Mouse (Mus musculus): Measurements from ENCODE around the gene Pex16. TPM values are rescaled to one million over a fixed set of nuclear protein-coding genes. Genes with fewer than 3 reads are reported as not detected.

The Pex16 gene
- polyA plus RNA-seq, 1 experiment = 15.4 TPM

DNA sequence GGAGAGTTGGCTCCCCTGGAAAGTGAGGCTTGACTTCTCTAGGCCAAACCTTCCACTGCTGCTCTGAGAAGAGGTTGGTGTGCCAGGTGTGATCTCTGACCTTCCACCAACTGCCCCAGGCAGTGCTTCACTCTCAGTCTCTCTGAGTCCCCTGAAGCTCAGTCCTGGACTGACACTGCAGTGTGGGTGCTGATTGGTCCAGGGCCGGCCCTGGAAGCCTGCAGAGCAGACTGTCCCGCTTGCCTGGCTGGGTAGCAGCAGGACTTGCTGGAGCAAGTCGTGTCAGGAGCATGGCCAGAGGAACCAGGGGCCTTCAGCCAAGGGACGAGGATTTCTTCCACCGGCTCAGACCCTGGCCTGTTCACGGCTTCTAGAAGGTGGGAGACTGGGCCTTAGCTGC lies 30.3 kb downstream of the Pex16 start:
- H3K4me1 ChIP-seq (ENCODE audit: control insufficient read depth, insufficient read depth, low read length) = no peaks in the 10 kb centered on the region
- 89% methylated on average over 6 of the region's 6 CpGs for WGBS
- no peak for TF ChIP-seq CTCF (IDR thresholded peaks at IDR 0.05; ENCODE audit: control insufficient read depth, insufficient read depth, low read length)
- no peak for TF ChIP-seq POLR2A (IDR thresholded peaks at IDR 0.05; ENCODE audit: borderline replicate concordance, control insufficient read depth, low read depth, low read length)
- H3K4me3 ChIP-seq (replicated peaks; ENCODE audit: control insufficient read depth, low read depth, low read length) = no peak overlapping the region
- H3K27ac ChIP-seq (ENCODE audit: control insufficient read depth, insufficient read depth, low read depth, low read length, poor library complexity) = no peak overlapping the region

DNA sequence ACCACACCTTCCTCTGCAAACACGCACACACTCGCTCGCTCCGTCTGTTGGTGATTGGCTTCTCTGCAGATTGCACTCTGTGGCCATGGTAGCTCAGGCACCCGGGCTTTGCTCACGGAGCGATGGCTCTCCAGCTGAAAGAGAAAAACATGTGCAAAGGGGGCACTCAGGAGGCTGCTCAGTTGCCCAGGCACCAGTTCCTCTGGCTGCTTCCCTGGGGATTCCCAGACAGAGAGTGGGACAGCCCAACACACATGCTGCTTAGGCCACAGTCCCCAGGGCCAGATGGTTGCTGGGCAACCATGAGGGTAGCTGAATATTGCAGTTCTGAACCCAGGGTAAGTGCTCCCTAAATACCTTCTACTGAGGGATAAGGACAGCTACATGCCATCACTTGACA lies 31.2 kb downstream of the Pex16 start:
- TF ChIP-seq CTCF (IDR thresholded peaks at IDR 0.05; ENCODE audit: control insufficient read depth, insufficient read depth, low read length) (no peak), POLR2A (IDR thresholded peaks at IDR 0.05; ENCODE audit: borderline replicate concordance, control insufficient read depth, low read depth, low read length) (no peak)
- WGBS = 91% methylated on average over 7 of the region's 7 CpGs

DNA sequence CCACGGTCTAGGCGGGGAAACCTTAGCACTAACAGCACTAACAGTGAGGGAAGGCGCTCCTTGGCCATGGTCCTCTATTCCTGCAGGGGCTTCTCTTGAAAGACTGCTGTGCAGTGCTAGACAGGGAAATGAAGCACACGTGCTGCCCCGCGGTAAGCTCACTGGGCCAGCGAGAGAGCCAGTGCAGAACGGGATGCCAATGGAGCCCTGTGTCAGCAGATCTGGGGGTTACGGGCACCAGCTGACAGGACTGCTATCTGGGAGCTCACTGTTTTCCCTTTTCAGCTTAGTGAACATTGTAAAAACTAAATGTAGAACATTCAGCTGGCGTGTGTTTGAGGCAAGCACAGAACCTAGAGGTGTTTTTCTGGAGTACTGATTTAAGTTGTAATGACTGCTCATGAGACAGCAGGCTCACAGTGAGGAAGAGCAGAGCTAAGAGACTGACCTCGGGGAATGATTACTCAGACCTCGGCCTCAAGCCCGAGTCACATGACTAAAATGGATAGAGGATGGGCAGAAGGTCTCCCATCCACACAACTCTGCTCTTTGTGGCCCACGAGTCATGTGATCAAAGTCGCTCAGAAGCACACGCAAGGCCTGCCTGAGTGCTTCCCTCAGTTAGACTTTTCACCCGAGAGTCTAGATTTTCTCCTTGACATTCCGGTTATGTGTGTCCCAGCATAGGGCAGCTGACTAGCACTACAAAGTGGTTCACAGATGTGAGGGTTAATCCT lies 34.0 kb downstream of the Pex16 start:
- H3K4me1 ChIP-seq (ENCODE audit: control insufficient read depth, insufficient read depth, low read length) = no peaks in the 10 kb centered on the region
- TF ChIP-seq CTCF (IDR thresholded peaks at IDR 0.05; ENCODE audit: control insufficient read depth, insufficient read depth, low read length) (no peak), POLR2A (IDR thresholded peaks at IDR 0.05; ENCODE audit: borderline replicate concordance, control insufficient read depth, low read depth, low read length) (no peak)
- WGBS = 85% methylated on average over 18 of the region's 18 CpGs
- no peak overlapping the region for H3K4me3 ChIP-seq (replicated peaks; ENCODE audit: control insufficient read depth, low read depth, low read length)
- H3K27ac ChIP-seq (ENCODE audit: control insufficient read depth, insufficient read depth, low read depth, low read length, poor library complexity) = no peak overlapping the region

More for the DNA sequence above, 31.2 kb downstream of the Pex16 start:
- Histone ChIP-seq H3K4me3 (replicated peaks; ENCODE audit: control insufficient read depth, low read depth, low read length) (no peak overlapping the region), H3K4me1 (ENCODE audit: control insufficient read depth, insufficient read depth, low read length) (no peaks in the 10 kb centered on the region), H3K27ac (ENCODE audit: control insufficient read depth, insufficient read depth, low read depth, low read length, poor library complexity) (no peak overlapping the region)

DNA sequence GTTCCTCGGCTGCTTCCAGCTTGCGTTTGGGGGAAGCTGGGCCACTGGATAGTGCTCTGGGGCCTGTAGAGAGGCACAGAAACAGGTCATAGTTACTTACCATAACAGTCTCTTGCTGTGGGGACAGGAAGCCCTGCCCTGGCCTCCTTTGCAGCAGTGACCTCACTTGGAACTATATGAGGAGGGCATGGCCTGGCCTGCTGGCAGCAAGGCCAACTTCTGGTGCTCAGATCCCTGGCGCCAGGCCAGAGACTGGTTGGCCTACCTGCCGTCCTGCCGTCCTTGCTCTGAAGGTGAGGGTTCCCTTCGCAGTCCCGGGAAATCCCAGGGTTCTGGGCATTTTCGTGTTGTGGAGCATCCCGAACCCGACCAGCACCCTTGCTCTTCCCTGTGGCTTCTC lies 37.2 kb downstream of the Pex16 start:
- TF ChIP-seq POLR2A (IDR thresholded peaks at IDR 0.05; ENCODE audit: borderline replicate concordance, control insufficient read depth, low read depth, low read length) = no peak
- no peak for TF ChIP-seq CTCF (IDR thresholded peaks at IDR 0.05; ENCODE audit: control insufficient read depth, insufficient read depth, low read length)
- H3K27ac ChIP-seq (ENCODE audit: control insufficient read depth, insufficient read depth, low read depth, low read length, poor library complexity) = no peak overlapping the region
- 90% methylated on average over 10 of the region's 10 CpGs for WGBS
- H3K4me1 ChIP-seq (ENCODE audit: control insufficient read depth, insufficient read depth, low read length) = no peaks in the 10 kb centered on the region
- H3K4me3 ChIP-seq (replicated peaks; ENCODE audit: control insufficient read depth, low read depth, low read length) = no peak overlapping the region

DNA sequence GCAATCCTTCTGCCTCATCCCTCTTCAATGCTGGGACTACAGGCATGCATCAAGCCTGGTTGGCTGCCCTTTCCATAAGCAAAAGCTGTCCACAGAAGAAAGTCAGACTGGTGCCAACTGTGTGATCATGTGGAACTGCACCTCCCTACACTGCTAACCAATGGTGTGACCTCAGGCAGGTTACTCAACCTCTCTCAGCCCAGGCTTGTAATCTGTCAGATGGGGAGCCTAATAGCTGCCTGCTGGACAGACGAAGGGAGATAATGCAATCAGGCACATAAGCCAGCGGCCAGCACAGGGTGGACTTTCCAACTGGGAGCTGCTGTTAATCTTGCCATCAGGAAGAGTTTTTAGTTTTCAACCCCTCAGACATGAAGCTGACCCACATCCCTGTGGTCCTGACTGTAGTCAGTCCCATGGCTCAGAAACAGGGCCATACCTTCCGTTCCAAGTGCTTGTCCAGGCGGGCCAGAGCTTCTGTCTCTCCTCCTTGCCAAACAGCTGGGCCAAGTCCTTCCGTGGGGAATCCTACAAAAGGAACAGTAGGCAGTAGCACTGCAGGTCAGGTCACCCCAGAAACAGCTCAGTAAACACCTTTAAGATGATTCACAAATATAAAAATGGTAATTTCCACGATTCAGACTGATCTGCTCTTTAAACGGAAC lies 47.4 kb downstream of the Pex16 start:
- TF ChIP-seq POLR2A (IDR thresholded peaks at IDR 0.05; ENCODE audit: borderline replicate concordance, control insufficient read depth, low read depth, low read length) (no peak), CTCF (IDR thresholded peaks at IDR 0.05; ENCODE audit: control insufficient read depth, insufficient read depth, low read length) (no peak)
- Histone ChIP-seq H3K27ac (ENCODE audit: control insufficient read depth, insufficient read depth, low read depth, low read length, poor library complexity) (no peak overlapping the region), H3K4me1 (ENCODE audit: control insufficient read depth, insufficient read depth, low read length) (no peaks in the 10 kb centered on the region; the same call in 1 of the 2 replicates), H3K4me3 (replicated peaks; ENCODE audit: control insufficient read depth, low read depth, low read length) (no peak overlapping the region)
- 74% methylated on average over 7 of the region's 7 CpGs for WGBS

DNA sequence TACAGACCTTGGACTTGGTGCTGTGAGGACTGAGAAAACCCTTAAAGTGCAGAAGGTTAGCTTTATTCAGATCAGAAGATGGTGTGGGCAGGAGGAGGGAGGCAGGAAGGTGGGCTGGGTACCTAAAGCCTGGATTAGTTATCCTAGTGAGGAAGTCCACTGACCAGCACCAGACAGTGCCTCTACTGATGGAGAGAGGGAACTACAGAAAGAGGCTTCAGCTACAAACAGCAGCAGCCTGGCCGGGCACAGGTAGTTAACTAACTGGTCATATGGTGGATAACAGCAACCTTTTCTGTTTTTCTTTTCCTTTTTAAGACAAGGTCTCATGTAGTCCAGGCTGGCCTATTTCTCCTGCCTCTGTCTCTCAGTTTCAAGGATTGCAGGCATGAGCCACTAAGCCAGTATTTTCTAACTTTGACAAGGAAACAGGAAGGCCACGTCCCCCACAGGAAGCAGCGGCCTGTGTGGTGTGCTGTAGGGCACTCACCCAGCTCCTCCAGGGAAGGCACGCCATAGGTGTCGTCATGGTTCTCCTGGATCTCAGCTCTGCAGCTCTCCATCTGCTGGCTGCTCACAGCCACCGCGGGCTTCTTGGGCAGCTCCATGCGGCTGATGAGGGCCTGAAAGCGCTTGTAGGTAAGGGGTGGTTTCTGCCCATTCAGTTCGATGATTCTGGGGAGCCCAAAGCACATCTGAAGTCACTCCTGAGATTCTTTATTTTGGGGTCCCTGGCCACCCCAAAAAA lies 48.1 kb downstream of the Pex16 start:
- WGBS = 17% methylated on average over 10 of the region's 10 CpGs
- Histone ChIP-seq H3K27ac (ENCODE audit: control insufficient read depth, insufficient read depth, low read depth, low read length, poor library complexity) (no peak overlapping the region; the same call in 1 of the 2 replicates), H3K4me3 (replicated peaks; ENCODE audit: control insufficient read depth, low read depth, low read length) (no peak overlapping the region), H3K4me1 (ENCODE audit: control insufficient read depth, insufficient read depth, low read length) (no peaks in the 10 kb centered on the region; the same call in 1 of the 2 replicates)
- TF ChIP-seq POLR2A (IDR thresholded peaks at IDR 0.05; ENCODE audit: borderline replicate concordance, control insufficient read depth, low read depth, low read length) (no peak), CTCF (IDR thresholded peaks at IDR 0.05; ENCODE audit: control insufficient read depth, insufficient read depth, low read length) (peak; percentile 32; the same call in 1 of the 2 replicates)

DNA sequence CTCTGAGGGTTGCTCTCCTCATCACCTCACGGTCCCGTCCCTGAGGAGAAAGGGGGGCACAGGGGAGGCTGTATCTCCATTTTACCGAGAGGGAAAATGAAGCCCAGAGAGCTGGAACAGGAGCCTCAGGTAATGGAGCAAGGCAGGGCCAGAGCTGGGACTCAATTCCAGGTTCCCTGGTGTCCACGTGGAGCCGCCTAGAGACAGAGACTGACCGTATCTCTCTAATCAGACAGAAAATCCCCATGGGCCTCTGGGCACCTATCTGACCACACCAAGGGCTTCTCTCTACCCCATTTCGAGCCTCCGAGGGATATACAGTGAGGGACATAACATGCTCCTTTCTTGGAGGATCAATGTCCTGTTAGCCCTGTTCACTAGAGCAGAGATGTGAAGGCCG lies 48.7 kb downstream of the Pex16 start:
- Histone ChIP-seq H3K4me1 (ENCODE audit: control insufficient read depth, insufficient read depth, low read length) (no peaks in the 10 kb centered on the region; the same call in 1 of the 2 replicates), H3K27ac (ENCODE audit: control insufficient read depth, insufficient read depth, low read depth, low read length, poor library complexity) (no peak overlapping the region), H3K4me3 (replicated peaks; ENCODE audit: control insufficient read depth, low read depth, low read length) (no peak overlapping the region)
- TF ChIP-seq POLR2A (IDR thresholded peaks at IDR 0.05; ENCODE audit: borderline replicate concordance, control insufficient read depth, low read depth, low read length) (no peak), CTCF (IDR thresholded peaks at IDR 0.05; ENCODE audit: control insufficient read depth, insufficient read depth, low read length) (no peak)
- 72% methylated on average over 9 of the region's 9 CpGs for WGBS
